Mouse (Mus musculus) T-helper 17 cell (primary cell): ENCODE data around the gene Rab7b.

Experiments
- in situ Hi-C, 2 experiments: fragments of 300-600 bp; cut with MboI, MseI; formaldehyde crosslinking; loops; 1 replicate in 1 of 2; 2 replicates in 1 of 2; pipeline ENCODE4 v1.15.1; 2025; ENCODE audit warnings: high pct_unique_total_duplicates in 2 of 2

The Rab7b gene

DNA sequence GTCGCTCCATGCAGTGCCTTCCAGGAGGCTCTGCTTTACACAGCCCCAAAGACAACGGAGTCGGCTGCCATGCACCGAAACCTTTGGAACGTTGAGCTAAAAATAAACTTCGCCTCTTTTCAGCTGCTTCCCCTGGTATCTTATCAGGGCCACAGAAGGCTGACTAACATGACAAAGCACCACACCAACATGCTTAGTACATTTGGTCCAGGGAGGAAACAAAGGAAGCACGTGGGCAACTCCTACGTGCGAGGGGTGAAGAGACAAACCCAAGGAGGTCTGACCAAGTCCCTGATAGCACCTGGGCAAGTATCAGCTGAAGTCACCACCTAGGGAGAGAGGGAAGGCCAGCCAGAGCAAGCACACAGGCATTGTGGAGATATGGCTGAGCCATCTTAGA is 48.0 kb downstream of the Rab7b start:
- in situ Hi-C loops: no loop called here

DNA sequence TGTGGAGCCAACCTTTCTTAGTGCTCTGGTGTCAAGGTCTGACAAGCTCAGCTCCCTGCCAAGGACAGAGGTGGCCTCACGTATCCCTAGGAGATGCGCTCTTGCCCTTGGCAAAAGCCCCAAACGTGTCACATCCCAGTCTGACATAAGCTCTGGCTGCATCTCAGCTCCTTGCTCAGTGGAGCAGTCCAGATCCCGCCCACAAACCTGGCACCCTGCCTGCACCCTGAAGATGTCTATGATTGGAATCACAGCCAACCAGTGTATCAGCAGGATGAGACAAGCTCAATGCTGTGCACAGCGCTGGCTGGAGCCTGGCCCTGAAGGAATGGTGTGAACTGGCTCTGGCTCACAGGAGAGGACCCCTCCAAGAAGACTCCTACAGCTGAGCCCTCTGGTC is 48.8 kb downstream of the Rab7b start:
- in situ Hi-C loops: no loop called here

DNA sequence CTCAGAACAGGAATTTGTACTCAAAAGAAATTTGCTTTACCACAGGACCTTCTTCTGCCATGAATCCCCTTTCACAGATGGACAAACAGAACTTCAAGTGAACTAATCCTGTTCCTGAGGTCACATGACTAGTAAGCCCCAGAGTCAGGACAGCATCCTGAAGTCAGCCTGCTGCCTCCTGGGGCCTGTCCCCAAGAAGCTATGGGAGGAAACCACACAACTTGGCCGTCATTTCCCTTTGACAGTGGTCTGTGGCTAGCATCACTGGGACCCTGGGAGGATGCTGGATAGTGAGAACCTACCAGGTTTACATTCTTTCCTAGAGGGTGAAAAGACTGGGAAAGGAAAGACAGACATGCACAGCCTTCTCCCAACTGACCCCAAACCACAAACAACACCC is 50.3 kb downstream of the Rab7b start:
- in situ Hi-C loops: no loop called here

GRCm38 (mm10) chr1:131739481-131740160 is 51.1 kb downstream of the Rab7b start:
- in situ Hi-C loops: no loop called here

DNA sequence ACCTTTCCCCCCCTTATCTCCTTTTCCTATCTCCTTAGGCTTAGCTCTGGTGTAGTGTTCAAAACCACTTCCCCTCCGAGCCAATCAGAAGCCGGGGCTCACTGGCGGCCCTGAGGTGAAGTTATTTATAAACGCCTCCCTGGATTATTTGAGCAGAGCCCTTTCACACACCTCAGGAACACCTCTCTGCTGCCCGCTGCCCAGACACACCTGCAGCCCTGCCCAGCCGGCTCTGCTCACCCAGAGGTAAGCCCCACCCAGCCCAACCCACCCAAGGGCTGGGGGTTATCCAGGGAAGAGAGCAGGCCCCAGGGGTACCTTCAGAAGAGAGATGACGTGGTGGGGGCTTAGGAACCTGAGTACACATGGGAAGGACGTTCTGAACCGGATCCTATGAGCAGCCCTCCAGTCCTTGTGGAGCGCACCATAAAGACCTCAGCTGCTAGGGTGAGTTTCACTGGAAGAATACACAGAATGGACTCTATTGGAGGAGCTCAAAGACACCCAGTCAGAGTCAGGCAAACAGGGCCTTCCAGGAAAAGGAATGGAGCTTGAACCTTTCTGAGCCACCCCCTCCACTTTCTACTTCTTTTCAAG is 55.5 kb downstream of the Rab7b start, which contains the start of gene Slc26a9:
Gene Slc26a9, plus strand, starts transcription at position 155 of the 597 bp plus-strand sequence.
- in situ Hi-C loops: no loop called here

- in situ Hi-C loops: no loop called here
Observed at GRCm38 (mm10) chr1:131745391-131745790, 56.9 kb downstream of the Rab7b start.

- in situ Hi-C loops: no loop called here
Observed at GRCm38 (mm10) chr1:131747761-131748160, 59.3 kb downstream of the Rab7b start.

DNA sequence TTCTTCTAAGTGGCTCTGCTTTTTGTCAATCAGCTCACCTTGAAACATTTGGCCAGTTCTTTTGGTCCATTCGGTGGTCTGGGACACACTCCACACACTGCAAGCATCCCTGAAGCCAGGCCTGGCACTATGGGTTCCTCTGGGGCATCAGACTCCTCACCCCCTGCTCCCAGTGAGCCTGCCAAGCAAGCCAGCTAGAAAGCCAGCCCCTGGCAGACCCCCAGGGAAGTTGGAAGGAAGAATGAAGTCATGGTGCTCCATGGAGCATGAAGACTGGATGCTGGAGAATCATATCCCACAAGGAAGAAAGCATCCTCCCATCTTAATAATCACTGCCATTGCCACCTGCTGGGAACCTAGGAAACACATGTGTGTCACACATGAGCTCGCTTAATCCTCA is 60.1 kb downstream of the Rab7b start:
- in situ Hi-C loops: no loop called here

DNA sequence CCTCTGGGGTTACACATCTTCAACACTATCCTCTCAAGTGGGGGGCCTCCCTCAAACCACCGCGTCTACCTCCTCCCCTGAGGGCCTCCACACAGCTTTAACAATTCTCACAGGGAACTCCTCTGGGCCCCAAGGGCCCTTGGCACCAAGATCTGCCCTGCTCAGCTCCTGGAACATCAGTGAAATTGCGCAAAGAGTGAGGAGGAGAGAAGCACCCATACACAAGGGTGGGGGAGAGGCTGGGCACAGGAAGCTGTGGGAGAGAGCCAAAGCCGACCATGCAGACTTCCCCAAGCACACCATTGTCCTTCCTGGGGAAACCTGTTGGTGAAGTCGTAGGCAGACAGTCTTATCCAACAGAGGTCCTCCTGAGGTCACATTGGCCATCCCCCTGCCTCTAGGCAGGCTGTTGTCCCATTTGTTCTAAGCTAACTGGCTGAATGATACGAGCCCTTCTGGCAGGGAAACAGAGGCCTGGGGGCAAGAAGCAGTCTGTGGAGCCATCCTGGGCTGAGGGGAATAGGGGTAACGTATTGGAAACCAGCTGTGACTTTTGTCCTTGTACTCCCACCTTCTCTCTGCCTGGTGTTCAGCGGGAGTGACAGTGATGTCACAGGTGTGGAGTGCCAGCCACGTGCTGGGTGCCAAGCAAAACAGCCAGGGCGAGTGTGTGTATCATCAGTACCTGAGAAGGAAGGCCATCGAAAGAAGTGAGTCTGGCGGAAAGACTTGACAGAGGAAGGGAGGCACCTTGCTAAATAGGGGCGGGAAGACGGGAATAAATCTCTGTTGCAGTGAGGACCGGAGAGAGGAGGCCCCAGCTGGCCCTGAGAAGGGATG is 61.4 kb downstream of the Rab7b start:
- in situ Hi-C loops: no loop called here

DNA sequence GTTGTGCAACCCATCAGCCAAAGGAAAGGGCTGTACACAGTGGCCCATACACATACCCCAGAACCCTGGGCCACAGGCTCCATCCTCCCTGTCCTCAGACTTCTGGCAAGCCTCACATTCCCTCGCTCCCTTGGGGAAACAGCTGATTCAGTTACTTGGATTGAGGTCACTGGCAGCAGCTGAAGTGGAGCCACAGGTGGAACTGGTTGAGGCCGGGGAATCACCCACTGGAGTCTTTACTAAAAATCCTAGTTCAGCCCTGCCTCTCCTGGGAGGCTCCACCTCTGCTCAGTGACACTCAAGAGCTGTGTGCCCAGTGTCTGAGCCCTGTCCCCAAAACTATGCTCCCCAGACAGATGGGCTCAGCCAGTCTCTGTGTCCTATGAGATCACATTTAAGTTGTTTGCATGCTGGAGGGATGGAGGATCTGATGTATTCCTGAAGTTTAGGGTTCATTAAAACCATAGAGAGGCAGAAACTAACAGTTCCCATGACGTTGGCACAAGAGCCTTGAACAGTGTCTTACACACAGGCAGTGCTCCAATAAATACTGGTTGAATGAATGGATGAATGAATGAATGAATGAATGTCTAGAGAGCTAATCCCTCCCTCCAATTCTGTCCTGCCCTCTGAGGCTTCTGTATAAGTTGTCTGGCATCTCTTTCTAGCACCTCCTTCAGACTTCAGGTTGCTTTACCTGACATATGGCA is 62.8 kb downstream of the Rab7b start:
- in situ Hi-C loops: no loop called here

GRCm38 (mm10) chr1:131751891-131752311 is 63.4 kb downstream of the Rab7b start:
- in situ Hi-C loops: no loop called here

- in situ Hi-C loops: no loop called here
Observed at GRCm38 (mm10) chr1:131754212-131754829, 65.8 kb downstream of the Rab7b start.

GRCm38 (mm10) chr1:131754916-131755315 is 66.4 kb downstream of the Rab7b start:
- in situ Hi-C loops: loop anchor here (5.0 kb wide), 3 partner anchors 43 to 143 kb away; no protein-coding TSS in a partner anchor

- in situ Hi-C loops: loop anchor here (5.0 kb wide), 3 partner anchors 45 to 145 kb away; no protein-coding TSS in a partner anchor
Observed at GRCm38 (mm10) chr1:131757211-131757610, 68.7 kb downstream of the Rab7b start.

- in situ Hi-C loops: loop anchor here (5.0 kb wide), 3 partner anchors 46 to 146 kb away; no protein-coding TSS in a partner anchor
Observed at GRCm38 (mm10) chr1:131758796-131759195, 70.3 kb downstream of the Rab7b start.

DNA sequence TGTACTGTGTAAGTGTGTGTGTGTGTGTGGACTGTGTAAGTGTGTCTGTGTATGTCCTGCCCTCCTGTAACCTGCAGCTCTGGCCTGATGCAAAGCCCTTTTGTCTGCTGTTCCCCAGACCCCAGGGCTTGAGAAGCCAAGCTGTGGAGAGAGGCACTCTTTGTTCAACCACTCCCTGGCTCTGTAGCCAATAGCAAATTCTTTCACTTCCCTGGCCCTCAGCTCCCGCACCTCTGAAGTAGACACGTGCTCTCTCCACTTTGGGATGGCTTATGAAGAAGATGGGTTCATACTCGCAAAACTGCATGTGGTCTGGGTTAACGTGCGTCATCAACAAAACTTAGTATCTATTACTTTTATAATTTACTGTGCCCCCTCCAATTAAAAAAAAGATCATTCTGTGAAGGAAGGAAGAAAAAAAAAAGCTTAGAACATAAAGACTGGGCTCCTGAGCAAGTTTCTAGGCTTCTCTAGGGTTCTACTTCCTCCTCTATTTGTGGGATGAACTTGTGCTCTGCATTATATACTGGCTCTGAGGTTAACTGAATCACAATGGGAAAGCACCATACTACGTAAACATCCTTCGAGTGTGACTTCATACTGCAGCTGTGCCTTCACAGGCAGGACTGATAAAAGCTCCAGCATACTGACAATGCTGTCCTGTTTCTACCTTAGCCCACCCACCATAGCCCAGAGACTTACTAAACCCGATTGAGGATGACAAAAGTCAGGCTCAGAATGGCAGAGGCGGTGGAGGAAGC is 71.4 kb downstream of the Rab7b start:
- in situ Hi-C loops: loop anchor here (5.0 to 10.0 kb wide), 4 partner anchors 45 to 148 kb away; no protein-coding TSS in a partner anchor

DNA sequence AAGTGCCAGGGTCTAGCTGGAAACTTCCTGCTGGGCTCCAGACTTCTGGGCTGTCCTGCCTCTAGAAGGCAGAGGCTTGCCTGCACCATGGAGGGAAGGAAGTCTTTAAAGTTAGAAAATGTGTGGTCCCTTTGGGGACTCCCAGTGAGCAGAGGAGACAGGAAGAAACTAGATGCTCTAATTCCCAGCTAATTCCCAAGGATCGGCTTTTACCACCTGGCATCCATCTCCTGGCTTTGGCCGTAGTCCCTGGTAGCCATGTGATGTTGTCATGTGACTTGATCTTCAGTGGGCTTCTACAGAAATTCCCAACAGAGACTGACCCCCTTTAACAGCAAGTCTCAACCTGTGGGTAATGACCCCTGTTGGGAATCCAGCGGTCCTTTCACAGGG is 71.9 kb downstream of the Rab7b start:
- in situ Hi-C loops: loop anchor here in 1 of 2 experiments (10.0 kb wide), 1 partner anchor 46 kb away; no protein-coding TSS in a partner anchor

- in situ Hi-C loops: loop anchor here in 1 of 2 experiments (10.0 kb wide), 1 partner anchor 46 kb away; no protein-coding TSS in a partner anchor
Observed at GRCm38 (mm10) chr1:131761079-131761831, 72.8 kb downstream of the Rab7b start.

- in situ Hi-C loops: loop anchor here in 1 of 2 experiments (10.0 kb wide), 1 partner anchor 49 kb away; no protein-coding TSS in a partner anchor
Observed at GRCm38 (mm10) chr1:131763683-131764082, 75.2 kb downstream of the Rab7b start.
